Mouse (Mus musculus) liver (tissue): ENCODE data around the gene Syt13.
A peak's percentile ranks its signal among the peaks of the same experiment; 100 is the strongest.

ENCODE experiments used
- DNase-seq: peaks from one replicate; pipeline ENCODE4 v3.0.0-alpha.2; 2020; ENCODE audit warnings: mixed read lengths

Syt13 gene

GRCm38 (mm10) chr2:92967032-92967838 is 52.3 kb downstream of the Syt13 start:
- DNase-seq, result no peak

GRCm38 (mm10) chr2:92967839-92968166 is 52.9 kb downstream of the Syt13 start:
- DNase-seq, result no peak

DNA sequence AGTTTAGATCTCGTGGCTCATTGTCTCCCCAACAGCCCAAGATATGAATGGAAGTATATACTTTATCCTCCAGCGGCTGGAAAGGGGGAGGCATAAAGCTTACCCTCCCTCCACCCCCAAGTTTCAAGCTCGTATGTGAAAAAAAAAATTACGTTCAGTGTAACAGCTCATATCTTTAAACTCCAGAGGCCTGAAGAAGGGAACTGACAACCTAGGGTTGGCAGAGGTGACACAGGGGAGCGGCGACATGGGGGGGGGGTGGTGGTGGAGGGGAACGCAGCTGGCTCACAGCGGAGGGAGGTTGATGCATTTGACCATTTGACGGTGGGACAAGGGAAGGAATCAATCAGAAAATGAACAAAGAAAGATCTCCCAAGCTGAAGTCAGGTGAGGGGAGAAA is 56.2 kb downstream of the Syt13 start:
- DNase-seq, result no peak

DNA sequence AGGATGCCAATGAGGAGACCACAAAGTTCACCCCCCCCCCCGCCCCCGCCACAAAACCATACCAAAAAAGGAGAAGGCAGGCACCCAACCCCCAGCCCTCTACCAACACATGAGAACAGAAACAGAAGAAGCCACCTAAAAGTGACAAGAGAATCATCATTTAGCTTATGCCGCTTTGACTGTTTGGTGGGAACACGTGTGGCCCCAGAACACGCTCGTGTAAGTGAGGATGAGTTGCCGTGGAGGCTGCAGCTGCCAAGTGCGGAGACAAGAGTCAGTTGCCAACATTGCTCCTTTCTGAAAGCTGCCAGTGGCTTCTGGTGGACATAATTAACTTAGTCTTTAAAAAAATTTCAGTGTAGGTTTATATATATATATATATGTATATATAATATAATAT is 56.6 kb downstream of the Syt13 start:
- DNase-seq, result no peak

GRCm38 (mm10) chr2:92972071-92972470 is 57.2 kb downstream of the Syt13 start:
- DNase-seq, result no peak

DNA sequence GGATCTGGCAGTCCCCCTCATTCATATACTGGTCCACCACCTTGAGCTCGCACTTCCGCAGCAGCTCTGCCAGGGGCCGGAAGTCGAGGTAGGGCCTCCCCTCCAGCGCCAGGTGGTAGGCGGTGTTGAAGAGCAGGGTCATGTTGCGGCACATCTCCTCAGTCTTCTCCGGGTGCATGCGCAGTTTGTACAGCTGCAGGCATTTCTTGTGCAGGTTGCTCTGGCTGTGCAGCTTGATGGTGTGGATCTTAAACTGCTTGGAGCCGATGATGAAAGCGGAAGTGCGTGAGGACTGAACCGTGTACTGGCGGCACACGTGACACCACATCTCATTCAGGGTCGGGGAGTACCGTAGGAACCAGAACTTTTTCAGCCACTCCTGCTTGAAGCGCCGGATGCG is 58.7 kb downstream of the Syt13 start:
- DNase-seq, result no peak

- no peak for DNase-seq
Measured at GRCm38 (mm10) chr2:92975031-92975790, 60.3 kb downstream of the Syt13 start.

DNA sequence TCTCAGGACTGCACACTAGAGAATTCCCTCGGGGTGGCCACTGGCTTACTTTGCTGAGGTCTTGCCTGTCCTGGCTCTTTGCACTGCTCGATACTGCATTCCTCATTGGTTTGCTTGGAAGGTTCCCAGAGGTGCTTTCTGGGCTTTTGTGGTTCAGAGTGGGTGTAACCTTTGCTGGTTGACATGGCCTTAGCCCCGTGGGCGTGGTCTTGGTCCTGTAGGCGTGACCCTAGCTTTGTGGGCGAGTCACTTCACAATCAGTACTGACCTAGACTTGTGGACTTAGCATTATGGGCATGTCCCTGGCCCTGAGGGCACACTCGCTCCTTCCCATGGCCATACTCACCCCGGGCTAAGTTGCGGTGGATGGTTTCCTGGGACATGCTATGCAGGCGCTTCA is 65.3 kb downstream of the Syt13 start:
- peak; percentile 61 for DNase-seq

DNA sequence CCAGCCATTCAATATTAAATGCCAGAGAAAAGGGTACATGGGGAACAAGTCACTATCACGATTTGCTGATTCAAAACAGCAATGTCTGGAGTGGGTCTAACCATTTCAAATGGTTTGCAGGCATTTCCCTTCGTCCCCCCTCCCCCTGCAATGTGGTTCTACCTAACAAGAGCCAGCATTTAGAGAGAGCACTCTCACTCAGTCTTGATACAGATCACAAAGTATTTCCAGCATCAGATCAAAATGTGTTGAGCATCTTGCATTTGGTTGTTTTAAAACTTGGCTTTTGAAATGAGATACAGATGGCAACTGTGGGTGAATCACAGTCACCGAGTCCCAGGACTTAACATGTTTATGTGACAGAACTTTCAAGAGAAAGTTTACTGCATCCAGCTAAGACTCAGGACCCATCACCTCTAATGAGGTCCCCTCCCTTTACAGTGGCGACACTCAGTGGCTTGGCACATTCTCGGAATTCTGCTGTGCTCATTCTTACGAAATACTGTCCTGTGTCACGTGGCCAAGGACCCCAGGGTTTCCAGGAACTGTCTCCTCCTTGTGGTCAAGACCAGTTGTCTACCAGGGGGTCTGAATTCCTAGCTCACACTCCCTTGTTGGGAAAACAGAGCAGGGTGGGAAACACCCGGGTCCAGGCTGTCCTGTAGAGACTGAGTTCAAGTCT is 67.8 kb downstream of the Syt13 start:
- no peak for DNase-seq

DNA sequence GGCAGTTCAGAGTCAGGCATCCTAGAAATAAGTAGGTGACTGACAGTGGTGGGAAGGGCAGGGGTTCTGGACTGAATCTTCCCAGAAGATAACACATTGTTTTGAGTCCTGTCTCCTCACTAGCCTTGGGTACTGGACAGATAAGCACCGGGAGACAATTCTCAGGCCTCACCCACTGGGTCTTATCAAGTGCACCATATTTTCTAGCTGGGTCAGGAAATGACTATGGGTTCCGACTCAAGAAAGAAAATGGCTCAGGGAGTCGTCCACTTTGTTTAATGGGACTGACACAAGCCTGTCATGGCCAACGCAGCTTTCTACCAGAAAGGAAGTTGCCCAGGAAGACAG is 68.3 kb downstream of the Syt13 start:
- peak; percentile 67 for DNase-seq

- DNase-seq, result no peak
Measured at GRCm38 (mm10) chr2:92984321-92985108, 69.6 kb downstream of the Syt13 start.

GRCm38 (mm10) chr2:92985171-92985570 is 70.3 kb downstream of the Syt13 start:
- no peak for DNase-seq

- peak; percentile 51 for DNase-seq
Measured at GRCm38 (mm10) chr2:92985600-92985999, 70.7 kb downstream of the Syt13 start.

GRCm38 (mm10) chr2:92987108-92987618 is 72.3 kb downstream of the Syt13 start:
- DNase-seq, result no peak

DNA sequence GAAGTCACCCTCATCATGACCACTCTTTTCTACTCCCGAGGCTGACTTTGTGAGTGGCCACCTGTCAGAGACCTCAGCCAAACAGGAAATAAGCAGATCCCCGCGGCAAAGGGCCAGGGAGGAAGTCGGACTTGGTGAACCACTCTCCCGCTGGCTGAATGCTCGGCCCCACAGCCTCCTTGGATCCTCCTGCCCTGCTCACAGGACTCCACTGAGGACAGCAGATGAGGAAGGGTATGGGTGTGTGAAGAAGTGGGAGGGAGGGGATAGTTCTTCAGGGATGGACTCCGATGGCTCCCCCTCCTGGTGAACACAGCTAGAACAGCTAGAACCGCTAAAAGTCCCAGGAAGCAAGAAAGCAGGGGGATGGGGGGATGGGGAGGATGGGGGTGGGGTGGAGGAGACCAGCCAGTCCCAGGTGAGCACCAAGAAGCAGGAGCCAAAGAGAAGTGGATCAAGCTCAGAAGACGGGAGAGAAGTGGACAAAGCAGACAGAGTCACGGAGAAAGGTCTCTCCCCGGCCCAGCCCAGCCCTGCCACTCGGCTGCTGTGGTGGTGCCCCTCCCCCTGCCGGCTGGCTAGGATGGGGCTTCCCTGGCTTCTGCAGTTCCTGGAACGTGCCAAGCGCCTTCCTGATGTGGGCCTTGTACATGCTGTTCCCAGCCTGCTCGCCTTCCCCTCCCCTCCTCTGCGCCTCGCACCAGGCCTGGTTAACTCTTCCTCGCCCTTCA is 73.2 kb downstream of the Syt13 start:
- DNase-seq, result peak; percentile 61

GRCm38 (mm10) chr2:92989593-92989992 is 74.7 kb downstream of the Syt13 start:
- DNase-seq, result no peak

GRCm38 (mm10) chr2:92991976-92992375 is 77.1 kb downstream of the Syt13 start:
- DNase-seq, result no peak

DNA sequence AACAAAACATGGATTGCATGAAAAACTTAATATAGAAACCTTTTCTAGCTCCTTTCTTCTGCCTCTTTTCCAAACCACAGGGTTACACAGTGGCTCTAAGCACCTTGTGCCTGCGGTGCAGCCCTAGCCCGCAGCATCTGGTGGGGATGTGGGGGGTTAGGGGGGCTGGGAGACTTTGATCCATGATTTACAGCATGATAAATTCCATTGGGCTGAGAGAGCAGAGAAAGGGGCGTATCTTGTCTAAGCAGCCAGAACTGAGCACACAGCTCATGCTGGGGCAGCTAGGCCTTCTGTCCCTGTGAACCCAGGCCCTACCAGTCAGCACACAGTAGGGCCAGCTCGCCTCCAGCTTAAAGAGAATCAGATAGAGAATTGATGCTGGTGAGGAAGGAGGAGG is 90.1 kb downstream of the Syt13 start:
- no peak for DNase-seq
